Mouse (Mus musculus) v-Abl transformed pro-B cells (cell line): ENCODE measurements around the gene Fgfrl1.

Source experiments
- in situ Hi-C, 2 experiments: fragments of 400-800 bp; cut with MboI; formaldehyde crosslinking; loops; one replicate each; pipeline ENCODE4 v1.15.1; 2025; ENCODE audit not compliant: unreplicated experiment in 2 of 2

Gene Fgfrl1

GRCm38 (mm10) chr5:108694352-108695261, 2.4 kb downstream of the Fgfrl1 start:
- in situ Hi-C loops = no loop called here

- in situ Hi-C loops = no loop called here
These were observed 3.7 kb downstream of the Fgfrl1 start for GRCm38 (mm10) chr5:108695861-108696260.

DNA sequence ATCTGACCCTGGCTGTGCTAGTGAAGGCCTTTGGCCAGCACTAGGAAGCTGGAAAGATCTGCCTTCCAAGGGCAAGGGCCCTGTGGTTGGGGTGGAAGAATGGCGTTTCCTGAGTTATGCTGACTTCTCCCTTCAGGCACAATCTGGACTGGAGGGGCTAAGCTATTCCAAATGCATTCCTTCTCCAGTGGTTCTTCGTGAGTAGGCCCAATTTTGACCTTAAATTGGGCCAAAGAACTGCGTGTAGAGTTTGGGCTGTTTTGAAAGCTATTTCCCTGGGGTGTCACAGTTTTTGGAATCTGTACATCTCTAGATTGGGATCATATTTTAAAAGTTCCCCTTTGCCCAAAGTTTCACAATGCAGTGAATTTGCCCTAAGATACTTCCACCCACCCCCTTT, 4.4 kb downstream of the Fgfrl1 start:
- in situ Hi-C loops = no loop called here

DNA sequence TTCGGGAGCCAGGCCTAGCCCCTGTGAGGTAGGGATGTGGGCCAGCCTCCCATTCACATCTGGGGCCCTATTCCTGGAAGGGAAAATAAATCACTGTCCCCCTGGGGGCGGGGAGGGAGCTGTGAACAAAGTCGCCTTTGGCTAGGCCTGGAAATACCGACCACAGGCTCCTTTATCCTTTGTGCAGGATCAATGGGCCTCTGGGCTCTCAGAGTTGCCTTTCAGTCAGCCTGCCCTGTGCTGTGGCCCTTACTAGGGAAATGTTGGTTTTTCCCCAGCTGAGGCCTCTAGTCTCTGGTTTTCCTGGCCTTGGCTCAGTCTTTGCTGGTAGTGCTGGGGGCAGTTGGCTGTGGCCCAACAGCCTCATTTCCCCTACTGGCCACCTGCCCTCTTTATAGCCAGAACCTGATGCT, 5.2 kb downstream of the Fgfrl1 start:
- in situ Hi-C loops = no loop called here

- in situ Hi-C loops = no loop called here
These were observed 8.2 kb downstream of the Fgfrl1 start for GRCm38 (mm10) chr5:108700346-108700745.

GRCm38 (mm10) chr5:108701341-108702021, 9.3 kb downstream of the Fgfrl1 start:
- in situ Hi-C loops = no loop called here

DNA sequence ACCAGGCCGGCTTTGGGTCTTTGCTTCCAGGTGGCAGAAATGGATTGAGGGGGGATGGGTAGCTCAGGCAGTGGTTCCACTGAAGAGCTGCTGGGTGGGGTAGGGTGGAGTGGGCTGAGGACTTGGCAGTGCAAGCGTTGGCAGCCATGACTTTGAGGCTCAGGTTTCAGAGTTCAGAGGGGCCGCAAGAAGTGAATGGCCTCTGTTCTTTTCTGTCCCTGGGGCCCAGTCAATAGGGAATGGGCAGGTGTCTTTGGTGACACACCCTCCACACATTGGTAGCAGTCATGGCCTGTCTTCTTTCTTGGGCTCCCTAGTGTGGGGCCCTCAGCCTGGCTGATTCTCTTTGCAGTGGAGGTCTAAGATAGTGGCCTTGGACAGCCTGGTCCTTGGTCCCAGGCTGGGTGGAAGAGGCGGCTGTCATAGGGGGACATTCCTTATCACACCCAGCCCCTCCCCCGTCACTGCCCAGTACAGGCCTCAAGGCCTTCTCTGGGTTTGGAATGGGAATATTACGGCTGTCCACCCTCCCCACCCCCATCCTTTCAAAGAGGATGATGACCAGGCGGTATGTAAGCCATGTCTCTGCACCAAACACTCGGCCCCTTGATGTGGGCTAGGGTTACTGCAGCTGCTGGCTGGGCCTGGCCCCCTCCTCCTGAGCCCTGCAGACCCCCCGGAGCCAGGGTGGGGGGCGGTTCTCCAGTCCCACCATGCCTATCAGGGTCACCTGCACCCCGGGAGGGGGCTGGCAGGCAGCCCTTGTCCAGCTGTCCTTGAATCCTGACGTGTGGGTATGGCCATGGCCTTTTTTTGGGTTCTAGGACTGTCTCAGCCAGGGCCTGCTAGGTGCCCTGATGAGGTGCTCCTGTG, 11.8 kb downstream of the Fgfrl1 start:
- in situ Hi-C loops = no loop called here

GRCm38 (mm10) chr5:108707758-108708157, 15.6 kb downstream of the Fgfrl1 start:
- in situ Hi-C loops = no loop called here

DNA sequence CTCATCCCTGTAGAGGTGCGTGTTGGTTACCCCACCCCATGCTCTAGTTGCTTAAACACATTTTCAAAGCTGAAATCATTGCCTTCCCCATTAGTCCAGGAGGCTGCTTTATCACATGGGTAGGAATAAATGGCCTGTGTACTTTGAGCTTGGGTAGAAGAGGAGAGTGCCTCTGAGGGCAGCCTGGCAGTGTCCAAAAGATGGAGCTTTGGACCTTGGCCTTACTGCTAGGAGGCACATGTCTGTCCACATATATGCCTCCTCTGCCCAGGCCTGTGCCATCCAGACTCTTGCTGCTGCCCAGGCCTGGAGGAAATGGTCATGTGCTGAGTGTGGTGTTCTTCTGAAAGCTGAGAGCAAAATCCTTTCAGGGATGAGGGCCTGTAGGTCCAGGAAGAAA, 16.2 kb downstream of the Fgfrl1 start:
- in situ Hi-C loops = no loop called here

- in situ Hi-C loops = no loop called here
These were observed 17.0 kb downstream of the Fgfrl1 start for GRCm38 (mm10) chr5:108708981-108709731.

- in situ Hi-C loops = no loop called here
These were observed 19.8 kb downstream of the Fgfrl1 start for GRCm38 (mm10) chr5:108711968-108712367.

DNA sequence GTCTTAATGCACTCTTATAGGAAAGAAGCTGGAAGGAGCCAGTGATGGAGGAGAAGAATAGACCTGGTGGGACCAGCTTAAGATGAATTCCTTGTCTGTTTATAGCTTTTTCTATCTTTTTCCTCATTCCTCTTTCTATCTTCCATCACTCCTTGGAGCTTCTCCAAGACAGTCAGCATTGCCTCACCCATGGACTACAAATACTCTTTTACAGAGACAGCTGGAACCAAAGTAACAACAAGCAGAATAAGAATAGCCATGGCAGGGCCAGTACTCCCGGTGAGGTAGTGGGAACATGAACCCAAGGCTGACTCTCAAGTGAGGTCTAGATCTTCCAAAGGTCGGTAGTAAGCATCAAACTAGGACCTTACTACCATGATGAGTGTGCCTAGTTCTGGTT, 20.9 kb downstream of the Fgfrl1 start:
- in situ Hi-C loops = no loop called here

DNA sequence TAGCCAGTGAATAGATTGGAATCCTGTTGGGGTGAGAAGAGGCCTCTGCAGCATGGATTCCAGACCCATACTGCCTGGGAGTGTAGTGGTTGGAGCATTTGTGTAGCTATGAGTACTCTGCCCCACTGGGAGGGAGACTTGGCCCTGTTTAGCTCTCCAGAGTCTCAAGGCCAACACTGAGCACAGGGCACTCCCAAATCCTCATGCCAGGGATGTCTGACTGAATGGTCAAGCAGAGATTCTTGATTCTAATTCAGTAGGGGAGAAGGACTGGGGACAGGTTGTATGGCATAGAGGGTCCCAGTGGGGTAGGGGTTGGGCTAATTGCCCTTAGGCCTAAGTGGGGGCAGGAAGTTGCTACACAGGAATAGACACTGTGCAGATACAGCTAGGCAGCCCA, 21.5 kb downstream of the Fgfrl1 start:
- in situ Hi-C loops = no loop called here

GRCm38 (mm10) chr5:108714149-108714548, 22.0 kb downstream of the Fgfrl1 start:
- in situ Hi-C loops = no loop called here

DNA sequence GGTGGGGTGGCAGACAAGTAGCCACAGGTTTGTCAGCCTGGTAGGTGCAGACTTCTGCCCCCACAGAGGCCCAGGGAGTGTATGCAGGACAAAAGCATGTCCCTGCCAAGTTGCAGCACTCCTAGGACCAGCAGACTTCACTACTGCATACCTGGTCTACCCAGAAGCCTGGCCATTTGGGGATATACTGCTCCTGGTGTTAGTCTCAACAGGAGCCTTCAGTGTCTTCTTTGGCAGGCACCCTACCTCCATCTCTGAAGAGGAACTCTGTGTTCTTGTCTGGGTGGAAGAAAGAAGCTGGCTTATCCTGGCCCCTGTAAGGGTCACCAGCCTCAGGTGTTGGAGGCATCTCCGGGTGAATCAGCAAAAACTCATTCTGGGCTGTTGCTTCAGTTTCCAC, 23.8 kb downstream of the Fgfrl1 start:
- in situ Hi-C loops = no loop called here

DNA sequence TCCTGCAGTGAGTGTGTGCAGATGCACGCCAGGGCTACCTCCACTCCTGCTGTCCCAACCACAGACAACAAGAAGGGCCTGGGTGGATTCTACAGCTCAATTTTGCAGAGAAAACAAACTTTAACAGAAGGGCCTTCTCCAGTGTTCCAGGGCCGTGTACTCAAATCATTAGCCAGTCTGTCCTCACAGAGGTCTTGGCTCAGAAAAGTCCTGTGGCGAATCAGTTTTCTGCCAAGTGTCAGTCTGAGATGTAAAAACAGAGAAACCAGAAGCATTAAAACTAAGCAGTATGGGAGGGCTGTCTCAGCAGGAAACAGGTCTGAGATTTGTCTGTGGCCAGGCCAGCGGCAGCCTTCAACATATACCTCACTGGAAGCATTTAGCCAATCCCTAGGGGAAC, 25.9 kb downstream of the Fgfrl1 start:
- in situ Hi-C loops = no loop called here

- in situ Hi-C loops = no loop called here
These were observed 27.6 kb downstream of the Fgfrl1 start for GRCm38 (mm10) chr5:108719761-108720160.

DNA sequence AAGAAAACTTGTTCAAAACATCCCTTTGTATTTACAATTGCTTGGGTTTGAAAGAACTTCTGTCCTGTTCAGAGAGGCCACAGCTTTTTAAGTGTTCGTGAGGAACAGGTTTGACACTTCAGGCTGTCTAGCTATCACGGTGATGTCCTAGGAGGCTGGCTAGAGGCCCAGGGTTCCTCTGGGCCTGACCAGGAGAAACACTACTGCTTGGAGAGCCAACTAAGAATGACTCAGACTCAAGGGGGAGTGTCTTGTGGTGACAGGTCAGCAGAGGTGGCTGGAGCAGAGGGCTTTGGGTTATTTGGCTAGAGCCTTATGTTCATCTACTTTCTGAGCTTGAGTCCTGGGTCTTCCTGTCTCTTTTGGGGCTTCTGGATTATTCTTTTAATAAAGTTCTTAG, 31.8 kb downstream of the Fgfrl1 start:
- in situ Hi-C loops = no loop called here

GRCm38 (mm10) chr5:108726557-108727248, 34.5 kb downstream of the Fgfrl1 start:
- in situ Hi-C loops = loop anchor here in 1 of 2 experiments (5.0 kb wide), 1 partner anchor 54 kb away; no protein-coding TSS in a partner anchor
